Mouse (Mus musculus): ENCODE results near the gene Ampd2.

Ampd2 gene

DNA sequence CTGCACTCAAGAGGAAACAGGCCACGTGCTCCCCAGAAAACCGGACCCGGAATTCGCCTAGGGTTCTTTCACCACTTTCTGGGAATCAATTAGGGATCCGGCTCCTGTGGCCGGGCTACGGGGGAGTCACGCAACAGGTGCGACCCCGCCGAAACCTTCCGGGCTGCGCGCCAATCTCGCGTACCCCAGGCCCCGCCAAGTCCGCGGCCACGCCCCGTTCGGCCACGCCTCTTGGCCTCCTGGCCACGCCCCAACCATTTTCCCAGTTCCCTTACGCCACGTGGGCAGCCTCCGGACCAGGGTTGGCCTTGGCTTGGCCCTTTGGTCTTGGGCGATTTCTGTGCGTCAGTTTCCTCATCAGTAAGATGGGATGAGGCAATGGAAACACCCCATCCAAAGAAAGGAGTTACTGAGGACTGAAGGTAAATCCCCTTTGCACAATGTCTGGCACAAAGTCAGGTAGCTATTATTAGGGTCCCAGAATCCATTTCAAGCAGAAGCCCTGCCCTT is at the start of gene Ampd2:
Gene Ampd2 (minus strand): TSS at position 182 of the 510 bp plus-strand sequence.
- peak; percentile 56 to 73 for DNase-seq

DNA sequence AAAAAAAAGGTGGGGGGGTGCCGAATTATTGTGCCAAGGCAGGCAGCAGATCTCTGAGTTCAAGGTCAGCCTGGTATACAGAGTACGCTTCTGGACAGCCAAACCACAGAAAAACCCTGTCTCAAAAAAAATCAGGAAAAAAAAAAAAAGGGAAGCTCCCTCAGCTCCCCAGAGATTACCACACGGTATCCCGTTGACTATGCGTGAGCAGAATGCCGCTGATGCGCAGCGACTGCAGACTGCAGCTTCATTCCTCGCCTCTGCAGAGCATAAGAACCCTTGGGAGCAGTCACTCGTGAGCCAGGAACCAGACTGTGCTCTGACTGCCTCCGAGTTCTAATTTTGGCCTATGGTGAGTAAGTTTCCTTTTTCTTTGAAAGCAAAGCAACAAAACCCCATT is 48.2 kb upstream of the Ampd2 start:
- DNase-seq, result peak in 1 of 2 experiments; percentile 9

DNA sequence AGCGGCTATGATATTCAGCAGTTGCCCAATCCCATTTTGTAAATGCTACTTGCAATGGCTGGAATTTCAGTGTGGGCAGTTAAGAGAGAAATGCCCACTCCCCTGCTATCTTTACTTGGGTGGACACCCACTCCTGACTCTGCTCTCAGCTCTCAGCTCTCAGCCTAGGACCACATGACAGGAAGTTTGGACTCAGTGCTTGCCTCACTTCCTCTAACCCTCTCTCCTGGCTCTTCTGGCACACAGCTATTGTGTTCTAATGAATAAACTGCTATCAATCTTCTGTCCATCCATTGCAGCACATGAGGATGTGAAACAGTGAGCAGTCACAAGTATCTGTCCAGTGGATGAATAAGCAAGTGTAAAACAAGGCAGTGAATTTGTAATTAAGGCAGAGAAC is 46.0 kb upstream of the Ampd2 start:
- DNase-seq, result no peak

- DNase-seq, result no peak
These were observed 45.4 kb upstream of the Ampd2 start for GRCm38 (mm10) chr3:108131821-108132220.

- no peak for DNase-seq
These were observed 44.8 kb upstream of the Ampd2 start for GRCm38 (mm10) chr3:108131216-108131615.

GRCm38 (mm10) chr3:108129804-108130203 is 43.4 kb upstream of the Ampd2 start:
- DNase-seq, result no peak

GRCm38 (mm10) chr3:108129367-108129766 is 42.9 kb upstream of the Ampd2 start:
- DNase-seq, result no peak

GRCm38 (mm10) chr3:108128520-108128919 is 42.1 kb upstream of the Ampd2 start:
- no peak for DNase-seq

DNA sequence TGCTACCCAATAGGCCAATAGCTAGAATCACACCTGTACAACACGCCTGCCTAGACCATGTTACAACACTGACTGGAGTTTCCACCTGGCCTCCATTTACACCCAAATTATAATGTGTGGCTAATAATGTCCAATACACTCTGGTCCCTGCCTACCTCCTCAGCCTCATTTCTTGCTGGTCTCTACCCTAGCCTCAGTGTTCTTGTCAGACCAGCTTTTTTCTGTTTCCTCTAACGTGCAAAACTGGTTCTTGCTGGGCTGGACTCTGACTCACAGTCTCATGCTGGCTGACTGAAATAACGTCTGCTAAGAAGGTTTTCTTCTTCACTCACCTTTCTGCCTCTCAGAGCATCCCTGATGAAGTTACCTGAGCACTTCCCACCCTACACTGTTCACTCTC is 39.9 kb upstream of the Ampd2 start:
- no peak for DNase-seq

DNA sequence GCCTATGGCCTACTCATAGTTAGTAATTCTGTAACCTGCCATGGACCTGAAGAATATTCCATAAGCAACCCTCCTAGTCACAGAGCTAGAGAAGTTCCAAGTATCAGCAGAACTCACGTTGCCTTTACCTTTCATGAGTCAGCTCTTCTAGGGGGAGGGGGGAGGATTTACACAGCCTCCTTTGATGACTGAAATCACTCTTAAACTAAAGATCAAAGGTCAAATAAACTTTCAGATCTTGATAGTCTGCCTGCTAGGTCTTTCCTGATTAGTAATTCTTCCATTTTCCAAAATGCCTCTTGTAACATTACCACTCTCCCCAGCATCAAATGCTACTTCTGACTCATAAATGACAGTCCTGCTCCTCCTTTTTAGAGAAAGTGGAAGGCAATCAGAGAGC is 37.7 kb upstream of the Ampd2 start:
- DNase-seq, result no peak

GRCm38 (mm10) chr3:108123242-108123641 is 36.8 kb upstream of the Ampd2 start:
- no peak for DNase-seq

GRCm38 (mm10) chr3:108121101-108121500 is 34.6 kb upstream of the Ampd2 start:
- no peak for DNase-seq

DNA sequence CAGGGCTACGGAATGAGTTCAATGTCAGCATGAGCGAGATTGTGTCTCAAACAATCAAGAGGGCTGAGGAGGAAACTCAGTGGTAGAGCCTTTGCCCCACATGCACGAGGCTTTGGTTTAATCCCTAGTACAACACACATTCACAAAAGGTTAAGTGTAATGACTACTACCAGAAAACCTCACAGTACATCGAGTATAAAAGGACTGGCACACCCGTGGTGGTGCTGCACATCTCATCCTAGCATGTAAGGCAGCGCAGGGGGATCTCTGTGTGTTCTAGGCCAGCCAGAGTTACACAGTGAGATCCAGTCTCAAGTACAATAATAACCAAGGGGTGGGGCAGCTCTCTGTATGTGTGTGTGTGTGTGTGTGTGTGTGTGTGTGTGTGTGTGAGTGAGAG is 31.0 kb upstream of the Ampd2 start:
- no peak for DNase-seq

DNA sequence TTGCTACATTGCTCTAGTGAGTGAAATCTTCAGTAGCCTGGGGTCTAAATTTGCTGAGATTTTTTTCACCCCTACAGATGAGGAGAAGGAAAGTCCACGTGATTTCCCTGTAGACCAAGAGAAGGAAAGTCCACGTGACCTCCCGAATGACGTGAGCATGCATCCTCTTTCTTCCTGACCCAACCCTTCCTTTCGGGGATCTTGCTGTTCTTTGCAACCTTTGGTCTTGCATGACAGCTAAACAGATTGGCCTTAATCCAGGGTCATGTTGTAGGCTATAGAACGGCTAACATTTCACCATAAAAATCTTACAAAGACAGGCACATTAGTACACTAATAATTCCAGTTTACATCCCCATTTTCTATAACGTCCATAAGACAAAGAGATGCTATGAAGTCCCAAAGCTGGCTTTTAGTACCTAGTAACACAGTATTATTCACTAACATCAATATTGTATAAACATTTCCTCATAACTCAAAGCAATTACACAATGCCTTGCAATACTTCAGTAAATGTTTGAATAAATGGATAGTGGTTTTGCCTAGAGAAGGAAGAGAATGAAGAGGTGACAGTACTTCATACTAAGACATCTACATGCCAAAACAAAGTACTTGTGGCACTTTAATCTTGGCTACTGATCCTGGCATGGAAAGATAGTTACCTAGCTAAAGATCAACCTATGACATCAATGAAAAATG is 27.3 kb upstream of the Ampd2 start:
- DNase-seq, result no peak

DNA sequence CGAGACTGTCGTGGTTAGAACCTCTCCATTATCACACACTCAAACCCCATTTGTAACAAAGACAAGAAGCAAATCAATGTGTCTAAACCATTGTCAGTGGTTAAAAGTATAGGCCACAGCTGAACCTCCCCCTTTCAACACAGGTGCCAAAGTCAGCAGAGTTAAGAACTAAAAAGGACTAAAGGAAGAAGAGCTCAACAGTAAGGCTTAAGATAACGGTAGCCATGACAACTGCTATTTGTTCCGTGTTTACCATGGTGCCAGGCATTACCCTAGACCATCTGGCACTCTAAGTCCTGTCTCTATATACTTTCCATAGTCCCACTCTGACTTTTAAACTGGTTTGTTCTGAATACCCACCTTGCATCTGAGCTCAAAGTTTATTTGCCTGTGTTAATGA is 26.2 kb upstream of the Ampd2 start:
- no peak for DNase-seq

DNA sequence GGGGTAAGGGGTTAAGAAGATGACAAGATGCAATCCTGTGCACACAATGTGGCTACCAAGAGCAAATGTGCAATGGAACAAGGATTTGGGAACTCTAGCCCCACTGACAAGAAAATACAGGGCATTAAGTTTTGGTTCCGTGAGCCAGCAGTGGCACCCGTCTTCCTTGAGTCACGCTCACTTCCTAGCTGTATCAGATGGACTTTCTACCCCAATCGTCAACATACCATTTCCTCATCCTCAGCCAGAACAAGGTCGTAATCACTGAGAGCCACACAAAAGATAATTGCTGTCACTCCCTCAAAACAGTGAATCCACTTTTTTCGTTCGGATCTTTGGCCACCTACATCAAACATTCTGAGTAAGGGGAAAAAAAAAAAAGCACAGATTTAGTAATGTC is 25.8 kb upstream of the Ampd2 start:
- DNase-seq, result no peak

- DNase-seq, result no peak
These were observed 24.9 kb upstream of the Ampd2 start for GRCm38 (mm10) chr3:108111320-108111719.

GRCm38 (mm10) chr3:108105281-108105680 is 18.8 kb upstream of the Ampd2 start:
- no peak for DNase-seq

- DNase-seq, result no peak
These were observed 15.6 kb upstream of the Ampd2 start for GRCm38 (mm10) chr3:108102075-108102474.

DNA sequence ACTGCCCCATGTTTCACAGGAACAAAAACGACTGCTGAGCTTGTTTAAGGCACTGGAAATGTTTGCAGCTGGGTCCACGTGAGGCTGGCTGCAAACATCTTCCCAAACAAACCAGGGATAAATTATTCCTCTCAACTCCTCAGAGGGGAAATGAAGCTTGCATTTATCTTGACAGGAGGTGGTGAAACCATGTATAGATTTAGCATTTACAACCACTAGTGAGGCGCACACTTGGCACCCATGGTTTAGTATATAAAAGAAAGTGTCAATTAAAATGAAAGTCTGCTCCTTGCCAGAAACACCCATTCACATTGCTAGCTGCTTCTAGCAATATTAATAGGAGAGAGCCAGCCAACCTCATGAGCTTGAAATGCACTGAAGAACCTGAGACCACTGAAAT is 15.1 kb upstream of the Ampd2 start:
- DNase-seq, result no peak

DNA sequence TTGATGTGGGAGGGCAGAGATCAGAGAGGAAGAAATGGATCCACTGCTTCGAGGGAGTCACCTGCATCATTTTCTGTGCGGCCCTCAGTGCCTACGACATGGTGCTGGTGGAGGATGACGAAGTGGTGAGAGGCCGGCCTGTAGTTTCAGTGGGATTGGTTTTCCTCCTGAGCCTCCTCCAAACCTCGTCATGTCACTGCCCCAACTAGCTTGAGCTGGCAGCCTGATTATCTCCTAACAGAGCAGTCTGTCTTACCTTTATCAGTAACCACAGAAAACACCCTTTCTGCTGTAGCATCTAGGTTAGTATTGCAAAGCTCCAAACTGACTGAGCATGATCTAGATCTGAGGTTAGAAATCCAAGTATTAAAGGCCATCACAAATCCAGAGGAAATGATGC is 11.9 kb upstream of the Ampd2 start:
- DNase-seq, result no peak

DNA sequence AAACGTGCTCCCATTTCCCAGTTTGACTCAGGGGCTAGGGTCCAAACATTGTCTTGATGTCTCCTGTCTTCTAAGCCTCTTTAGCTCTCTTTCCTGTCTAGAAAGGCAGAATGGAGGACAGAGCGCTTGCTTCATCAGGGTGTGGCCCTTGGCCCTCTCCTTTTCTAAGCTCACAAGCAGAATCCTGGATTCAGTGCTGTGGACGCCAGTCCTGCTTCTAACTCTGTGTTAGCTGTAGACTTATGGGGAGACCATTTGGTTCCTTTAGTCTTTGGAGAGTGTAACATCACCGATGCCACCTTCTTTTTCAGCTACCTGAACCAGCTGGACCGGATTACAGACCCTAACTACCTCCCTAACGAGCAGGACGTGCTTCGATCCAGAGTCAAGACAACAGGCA is 11.2 kb upstream of the Ampd2 start:
- DNase-seq, result no peak

- no peak for DNase-seq
These were observed 10.3 kb upstream of the Ampd2 start for GRCm38 (mm10) chr3:108096726-108097125.

GRCm38 (mm10) chr3:108096226-108096625 is 9.8 kb upstream of the Ampd2 start:
- DNase-seq, result no peak
